Mouse (Mus musculus) cortical plate, adult 2 months (tissue): ENCODE measurements around the gene Fmn2.

Source experiments
- CTCF ChIP-seq: fragments of 200-500 bp; IDR thresholded peaks from 2 replicates; pipeline ENCODE4 v1.5.1; 2011; ENCODE audit warnings: mild to moderate bottlenecking, control low read depth, low read length; ENCODE audit not compliant: insufficient read depth; ENCODE audit errors: extremely low read depth
- POLR2A ChIP-seq: fragments of 200-500 bp; IDR thresholded peaks from 2 replicates; pipeline ENCODE4 v1.6.1; 2011; ENCODE audit warnings: mild to moderate bottlenecking, low read length, control low read depth; ENCODE audit not compliant: insufficient read depth; ENCODE audit errors: extremely low read depth

- TF ChIP-seq POLR2A (no peak), CTCF (no peak)
Observed at GRCm38 (mm10) chr1:174623054-174623453, 121.4 kb downstream of the Fmn2 start.
